Mouse (Mus musculus): ENCODE data around the gene Gm10961. TPM values are rescaled to one million over a fixed set of nuclear protein-coding genes. Genes with fewer than 3 reads are reported as not detected.

Gene Gm10961
- not detected for total RNA-seq (2021)

DNA sequence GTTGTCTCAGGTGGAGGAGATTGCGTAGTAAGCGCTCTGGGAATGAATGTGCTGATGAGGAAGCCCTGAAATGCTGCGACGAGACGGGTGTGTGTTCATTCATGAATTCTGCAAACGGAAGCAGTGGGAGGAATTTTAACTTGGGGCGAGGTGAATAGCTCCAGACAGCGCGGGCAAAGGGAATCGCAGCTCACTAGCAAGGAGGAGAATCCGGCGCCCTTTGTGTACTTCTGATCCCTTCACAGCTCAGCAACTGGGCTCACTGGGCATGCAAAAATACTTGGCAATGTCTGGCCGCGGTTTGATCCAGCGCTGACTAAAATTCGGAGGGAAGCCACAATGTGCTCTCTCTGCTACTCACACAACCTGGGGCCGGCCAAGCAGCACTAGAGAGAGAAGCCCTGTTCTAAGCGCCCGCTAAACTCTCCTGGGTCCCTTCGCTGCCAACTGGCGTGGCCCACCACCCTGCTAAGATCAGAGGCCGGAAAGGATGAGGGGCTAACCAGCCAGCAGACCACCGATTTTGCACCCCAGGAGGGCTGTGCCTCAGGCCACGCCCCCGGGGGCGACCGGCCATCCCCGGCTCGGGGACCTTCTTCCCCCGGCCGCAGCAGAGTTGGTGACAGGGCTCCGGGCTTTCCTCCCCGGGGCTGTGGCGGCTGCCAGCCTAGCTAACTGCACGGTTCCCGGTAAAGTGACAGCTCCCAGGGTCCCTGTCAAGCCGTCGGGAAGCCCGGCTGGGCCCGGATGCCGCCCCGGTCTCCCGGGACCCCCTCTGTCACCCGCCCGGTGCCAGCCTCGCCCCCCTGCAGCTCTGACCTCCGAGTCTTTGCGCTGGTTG is at the start of gene Gm10961:
TSS of gene Gm10961 (plus strand) at position 641 of the 841 bp plus-strand sequence.
- peak in 1 of 2 experiments; percentile 55 for DNase-seq
- intact Hi-C loops (cut with DNase I) = loop anchor here (5.0 kb wide), 1 partner anchor 126 kb away; no protein-coding TSS in a partner anchor

DNA sequence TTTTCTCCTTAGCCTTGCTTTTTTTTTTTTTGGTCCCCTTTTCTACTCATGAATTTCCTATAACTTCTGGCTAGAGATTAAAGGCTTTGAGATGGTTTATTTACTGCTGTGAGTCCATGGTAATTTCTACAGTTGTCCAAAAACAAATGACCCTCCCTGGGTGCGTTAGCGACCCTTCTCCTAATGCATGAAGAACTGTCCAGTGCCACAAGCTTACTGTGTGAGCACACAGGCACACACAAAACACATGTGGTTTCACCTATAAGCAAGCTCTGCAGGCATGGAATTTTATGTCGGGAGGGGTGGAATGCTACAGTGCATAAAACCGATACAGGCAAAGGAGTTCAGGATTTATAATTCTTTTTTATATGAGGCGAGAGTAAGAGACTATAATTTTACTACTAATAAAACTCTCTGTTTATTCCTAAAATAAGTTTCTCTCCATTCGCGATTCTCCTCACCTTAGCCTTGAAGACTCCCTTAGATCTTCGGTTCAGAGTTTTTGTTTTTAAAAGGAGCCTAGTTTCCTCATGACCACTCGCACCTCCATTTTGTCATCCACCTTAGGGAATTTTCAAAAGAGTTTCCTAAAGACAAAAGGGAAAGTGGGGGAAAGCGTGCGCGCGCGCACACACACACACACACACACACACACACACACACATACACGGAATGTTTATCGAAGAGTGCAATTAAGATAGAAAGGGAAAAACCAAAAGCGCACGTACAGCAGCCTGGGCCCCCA is 48.8 kb upstream of the Gm10961 start:
- intact Hi-C loops (cut with DNase I) = no loop called here
- DNase-seq = no peak

DNA sequence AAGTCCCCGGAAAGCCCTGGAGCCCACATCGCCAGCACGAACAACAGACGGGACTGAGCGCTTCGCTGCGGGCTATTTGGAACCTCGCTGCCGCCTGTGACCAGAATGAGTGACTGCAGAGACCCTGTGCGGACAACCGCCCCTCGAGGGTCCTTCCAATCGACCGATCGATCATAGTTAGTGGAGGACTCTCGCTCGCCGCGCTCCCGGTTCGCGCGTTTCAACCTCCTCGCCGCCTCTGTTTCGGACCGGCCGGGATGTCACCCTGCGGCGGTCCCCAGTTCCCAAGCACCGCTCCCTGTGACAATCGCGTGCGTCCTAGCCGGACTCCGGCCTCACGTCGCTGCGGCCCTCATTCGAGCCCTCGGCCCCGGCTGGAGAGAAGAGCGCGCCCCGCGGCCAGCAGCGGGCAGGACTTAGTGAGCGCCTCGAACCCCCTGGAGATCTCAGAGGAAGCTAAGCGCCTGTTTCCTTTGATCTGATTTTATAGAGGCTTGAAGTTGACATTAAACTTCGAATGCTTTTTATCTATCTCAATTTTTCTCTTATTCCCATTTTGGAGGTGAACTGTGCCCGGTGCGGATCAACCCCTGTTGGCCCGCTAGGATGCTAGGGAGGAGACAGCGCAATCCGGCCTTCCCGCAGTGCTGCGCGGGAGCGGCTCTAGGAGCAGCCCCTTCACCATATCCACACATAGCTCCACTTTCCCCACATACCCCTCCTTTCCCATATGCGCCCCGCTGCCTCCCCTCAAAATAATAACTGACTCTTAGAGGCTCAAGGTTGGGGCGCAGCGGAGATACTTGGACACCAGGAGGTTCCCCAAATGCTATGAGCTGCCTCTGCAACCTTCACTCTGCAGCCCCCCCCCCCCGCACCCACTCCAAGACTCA is 48.0 kb upstream of the Gm10961 start:
- peak in 1 of 2 experiments; percentile 43 for DNase-seq
- intact Hi-C loops (cut with DNase I) = no loop called here

- no peak for DNase-seq
- intact Hi-C loops (cut with DNase I) = no loop called here
These were observed 47.2 kb upstream of the Gm10961 start for GRCm38 (mm10) chr3:107583893-107584292.

DNA sequence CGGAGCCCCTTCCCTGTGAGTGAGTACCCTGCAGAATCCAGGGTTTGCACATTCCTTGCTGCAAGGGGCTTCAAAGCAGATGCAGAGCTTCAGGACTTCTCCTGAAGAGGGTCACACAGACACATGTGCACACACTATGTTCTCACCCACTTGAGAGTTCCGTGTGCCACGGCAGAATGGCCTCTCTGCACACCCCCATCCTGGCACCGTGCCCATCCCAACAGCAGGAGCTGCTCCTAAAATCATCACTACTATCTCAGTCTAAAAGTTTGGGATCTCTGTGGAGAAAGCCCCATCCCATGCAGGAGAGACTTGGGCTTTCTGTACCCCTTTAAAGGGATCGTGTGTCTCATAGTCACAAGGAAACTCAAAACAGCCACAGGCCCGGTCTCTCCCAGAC is 44.6 kb upstream of the Gm10961 start:
- intact Hi-C loops (cut with DNase I) = no loop called here
- no peak for DNase-seq

- intact Hi-C loops (cut with DNase I) = no loop called here
- no peak for DNase-seq
These were observed 39.5 kb upstream of the Gm10961 start for GRCm38 (mm10) chr3:107591612-107592011.

GRCm38 (mm10) chr3:107593632-107594031 is 37.5 kb upstream of the Gm10961 start:
- DNase-seq = no peak
- intact Hi-C loops (cut with DNase I) = no loop called here

DNA sequence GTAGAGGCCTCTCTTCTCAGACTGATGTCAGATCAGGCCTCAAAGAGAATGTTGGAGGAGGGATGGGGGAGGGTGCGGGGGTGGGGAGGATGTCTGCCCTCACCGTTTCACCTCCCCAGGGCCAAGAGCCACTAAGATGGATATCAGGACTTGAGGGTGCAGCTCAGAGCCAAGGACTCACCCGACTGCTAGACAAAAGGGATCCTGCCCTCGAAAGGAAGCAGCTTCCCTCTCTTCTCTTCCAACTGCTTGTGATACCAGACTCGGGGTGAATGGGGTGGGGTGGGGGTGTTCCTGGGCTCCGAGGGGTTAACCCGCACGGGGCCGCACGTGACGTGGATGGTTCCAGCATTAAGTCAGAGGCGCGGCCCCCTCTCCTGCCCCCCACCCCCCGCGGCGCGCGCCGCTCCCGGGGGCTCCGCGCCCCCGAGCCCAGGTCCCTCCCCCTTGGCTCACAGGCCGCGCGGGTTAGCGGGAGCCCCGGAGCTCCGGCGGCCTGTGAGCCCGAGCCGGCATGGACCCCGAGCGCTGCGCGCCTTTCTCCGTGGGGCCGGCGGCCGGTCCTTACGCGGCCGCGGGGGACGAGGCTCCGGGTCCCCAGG is 36.4 kb upstream of the Gm10961 start, which contains the start of gene Alx3:
TSS of gene Alx3 (plus strand) at position 370 of the 602 bp plus-strand sequence.
- intact Hi-C loops (cut with DNase I) = no loop called here

GRCm38 (mm10) chr3:107595264-107595937 is 35.7 kb upstream of the Gm10961 start:
- peak in 1 of 2 experiments; percentile 25 for DNase-seq
- intact Hi-C loops (cut with DNase I) = no loop called here

More for the DNA sequence above, 36.4 kb upstream of the Gm10961 start, which contains the start of gene Alx3:
- no peak for DNase-seq

GRCm38 (mm10) chr3:107595938-107596461 is 35.1 kb upstream of the Gm10961 start:
- intact Hi-C loops (cut with DNase I) = no loop called here

GRCm38 (mm10) chr3:107596559-107596958 is 34.6 kb upstream of the Gm10961 start:
- intact Hi-C loops (cut with DNase I) = no loop called here
- peak; percentile 23 to 49 for DNase-seq

More at GRCm38 (mm10) chr3:107595938-107596461, 35.1 kb upstream of the Gm10961 start:
- no peak for DNase-seq

GRCm38 (mm10) chr3:107597134-107597533 is 34.0 kb upstream of the Gm10961 start:
- no peak for DNase-seq
- intact Hi-C loops (cut with DNase I) = no loop called here

- no peak for DNase-seq
- intact Hi-C loops (cut with DNase I) = no loop called here
These were observed 33.3 kb upstream of the Gm10961 start for GRCm38 (mm10) chr3:107597586-107598389.

DNA sequence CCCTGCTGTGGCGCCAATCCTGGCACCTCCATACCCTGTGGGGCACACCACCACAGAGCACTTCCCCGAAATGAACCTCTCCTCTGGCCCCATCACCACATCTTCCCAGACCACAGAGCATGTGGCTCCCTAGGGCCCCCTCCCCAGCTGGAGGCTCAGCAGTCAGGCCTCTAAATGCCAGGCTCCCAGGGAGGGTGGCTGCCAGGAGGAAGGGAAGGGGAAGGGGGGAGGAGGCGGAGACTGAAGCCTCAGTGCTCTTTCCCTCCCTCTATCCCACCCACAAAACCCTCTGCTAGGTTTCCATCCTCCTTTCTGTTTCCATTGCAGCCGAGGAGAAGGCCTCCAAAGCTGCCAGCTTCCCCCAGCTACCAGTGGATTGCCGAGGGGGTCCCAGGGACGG is 31.0 kb upstream of the Gm10961 start:
- DNase-seq = no peak
- intact Hi-C loops (cut with DNase I) = no loop called here

- intact Hi-C loops (cut with DNase I) = loop anchor here (5.0 kb wide), 1 partner anchor 262 kb away; no protein-coding TSS in a partner anchor
- peak; percentile 37 to 66 for DNase-seq
These were observed 25.8 kb upstream of the Gm10961 start for GRCm38 (mm10) chr3:107605304-107605703.

DNA sequence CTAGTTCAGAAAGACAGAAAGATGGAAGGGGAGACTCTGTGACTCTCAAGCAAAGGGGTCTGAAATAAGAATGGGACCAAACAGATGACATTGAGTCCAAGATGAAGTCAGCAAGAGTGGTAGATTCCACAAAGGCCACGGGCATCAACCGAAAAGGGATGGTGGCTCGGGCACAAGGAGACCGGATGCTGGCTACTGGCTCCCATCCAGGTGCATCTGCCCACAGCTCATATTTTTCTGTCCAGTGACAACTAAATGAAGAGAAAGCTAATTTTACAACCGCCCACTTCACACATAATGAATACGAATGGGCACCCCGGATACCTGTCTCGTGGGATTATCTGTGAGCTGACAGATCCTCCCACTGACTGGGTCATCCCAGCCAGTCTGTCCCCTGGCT is 23.9 kb upstream of the Gm10961 start:
- intact Hi-C loops (cut with DNase I) = loop anchor here (5.0 kb wide), 1 partner anchor 260 kb away; no protein-coding TSS in a partner anchor
- no peak for DNase-seq

DNA sequence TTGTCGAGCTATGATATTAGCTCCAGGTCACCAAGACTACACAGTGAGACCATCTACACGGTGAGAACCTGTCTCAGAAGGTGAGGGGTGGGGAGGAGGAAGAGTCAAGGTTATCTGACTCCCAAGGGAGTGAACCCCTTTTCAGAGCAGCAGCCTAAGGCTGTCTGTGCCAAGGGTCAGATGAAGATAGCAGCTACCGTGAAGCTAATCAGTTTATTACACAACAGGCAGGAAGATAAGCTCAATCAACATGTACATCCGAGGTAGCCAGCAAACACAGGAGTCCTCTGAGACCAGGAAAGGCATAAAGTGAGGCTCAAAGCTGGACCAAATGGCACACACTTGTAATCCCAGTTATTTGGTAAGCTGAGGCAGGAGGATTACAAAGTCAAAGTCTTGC is 22.3 kb upstream of the Gm10961 start:
- DNase-seq = no peak
- intact Hi-C loops (cut with DNase I) = loop anchor here (5.0 kb wide), 1 partner anchor 258 kb away; no protein-coding TSS in a partner anchor

- no peak for DNase-seq
- intact Hi-C loops (cut with DNase I) = loop anchor here (5.0 kb wide), 1 partner anchor 258 kb away; no protein-coding TSS in a partner anchor
These were observed 21.7 kb upstream of the Gm10961 start for GRCm38 (mm10) chr3:107609376-107609775.

Data from heart, postnatal 36 days (tissue).